Mouse (Mus musculus) bone marrow macrophage, adult 2 months (primary cell): ENCODE data around the gene Nsun3.
"Not testable (repeated sequence)": the region's sequence is repeated elsewhere in the genome, so short reads cannot be mapped to it uniquely, and the experiment has no call there.

ENCODE experiments used
- CTCF ChIP-seq: IDR thresholded peaks from 2 replicates; pipeline ENCODE4 v1.5.1; 2012; ENCODE audit warnings: low read depth, mild to moderate bottlenecking, low read length, moderate library complexity
- POLR2A ChIP-seq: IDR thresholded peaks from 2 replicates; pipeline ENCODE4 v1.6.1; 2012; ENCODE audit warnings: mild to moderate bottlenecking, low read depth, low read length, borderline replicate concordance

DNA sequence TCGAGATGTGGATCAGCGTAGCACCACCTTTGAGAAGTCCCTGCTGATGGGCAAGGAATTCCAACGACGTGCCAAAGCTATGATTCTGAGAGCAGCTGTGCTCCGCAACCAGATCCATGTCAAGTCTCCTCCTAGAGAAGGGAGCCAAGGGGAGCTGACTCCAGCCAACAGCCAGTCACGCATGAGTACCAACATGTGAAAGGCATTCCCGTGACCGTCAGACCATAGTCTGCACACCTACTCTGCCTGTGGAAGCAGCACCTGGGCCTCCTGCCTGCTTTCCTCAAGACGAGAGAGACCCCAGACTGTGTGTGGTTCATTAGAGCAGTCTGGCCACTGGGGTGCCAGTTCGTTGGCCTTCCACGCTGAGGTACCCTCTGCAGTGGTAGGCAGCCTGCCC, 68.4 kb downstream of the Nsun3 start:
- TF ChIP-seq POLR2A, CTCF: not testable (repeated sequence)
